In the genomic region with DNA sequence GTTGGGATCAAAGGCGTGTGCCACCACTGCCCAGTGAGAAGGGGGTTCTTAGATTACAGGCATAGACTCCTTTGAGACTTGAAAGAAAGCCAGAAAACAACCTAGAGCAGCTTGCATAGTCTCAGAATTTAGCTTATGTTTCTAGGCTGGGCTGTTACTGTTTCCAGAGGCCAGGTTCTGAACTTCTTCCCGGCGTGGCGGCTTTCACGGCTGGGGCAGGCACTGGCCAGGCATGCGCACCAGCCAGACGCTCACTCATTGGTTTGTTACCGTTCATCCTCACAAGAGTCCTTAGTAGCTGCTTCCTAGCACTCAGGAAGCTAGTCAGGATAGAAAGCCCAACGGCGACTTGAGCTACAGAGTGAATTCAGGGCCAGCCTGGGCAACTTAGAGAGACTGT, we compare ENCODE assay signal across 23 mouse cellular contexts. TPM values are rescaled to one million over a fixed set of nuclear protein-coding genes. Genes with fewer than 3 reads are reported as not detected.
"Had no signal": no experiment of that assay in that cellular context is flagged by ENCODE, and none has a peak within 500 bp of the region (broad histone marks: within the 10 kb centered on the region; RNA-seq: fewer than 3 reads in every experiment).

No protein-coding gene starts in this region.

- H3K9ac ChIP-seq: lung, embryonic 14.5 days had no signal

- H3K36me3 ChIP-seq: midbrain, embryonic 12.5 days; neural tube, embryonic 13.5 days; neural tube, embryonic 15.5 days had no signal

- H3K4me3 ChIP-seq: myocyte had no signal

- H3K4me1 ChIP-seq: midbrain, embryonic 12.5 days; neural tube, embryonic 13.5 days had no signal

- H3K27me3 ChIP-seq: midbrain, embryonic 12.5 days; neural tube, embryonic 13.5 days; neural tube, embryonic 15.5 days had no signal

- H3K9me3 ChIP-seq: midbrain, embryonic 12.5 days; neural tube, embryonic 13.5 days; neural tube, embryonic 15.5 days had no signal

- DNase-seq: lung, adult 18-20 months; lung, embryonic 14.5 days; lung, postnatal 10 days; lung, postnatal 4 days; midbrain, embryonic 14.5 days; retina, postnatal 1 day; right cerebral cortex, adult 18-20 months; right cerebral cortex, postnatal 25 days; right cerebral cortex, postnatal 4 days; spleen, adult 18-20 months; thymus, adult 18-20 months; thymus, postnatal 14 days; thymus, postnatal 36 days had no signal

RNA-seq across cellular contexts. Expression of a gene that starts 54.8 kb away (rescaled TPM):
- total RNA-seq: megakaryocyte, adult 5-6 weeks; megakaryocyte-erythroid progenitor cell, adult 5-6 weeks had no signal
- polyA plus RNA-seq: midbrain, embryonic 12.5 days; myocyte; neural tube, embryonic 11.5 days; small intestine, adult 2 months; stomach, embryonic 14.5 days; stomach, embryonic 16.5 days had no signal
